ENCODE assay signal across 19 mouse cellular contexts in the genomic region with DNA sequence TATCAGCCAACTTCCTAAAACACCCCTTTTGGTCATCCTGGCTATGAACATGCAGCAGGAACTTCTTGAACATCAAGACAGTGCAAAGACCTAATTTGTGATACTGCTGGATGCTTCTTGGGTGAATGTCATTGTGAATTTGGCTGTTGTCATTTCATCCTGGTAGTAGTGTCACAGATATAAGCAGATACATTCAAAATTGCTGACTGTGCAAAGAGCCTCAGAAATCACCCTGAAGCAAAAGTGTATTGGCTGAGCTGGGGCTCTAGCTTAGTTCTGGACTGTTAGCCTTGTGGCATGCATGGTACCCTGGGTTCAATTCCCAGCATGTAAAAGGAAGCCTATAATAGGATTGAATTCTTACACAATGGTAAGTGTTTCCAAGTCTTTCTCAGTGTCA.
DNase-seq lines count a peak whose midpoint lies in the region; TF ChIP-seq lines count a peak whose summit lies in the region.
"Had no signal": no experiment of that assay in that cellular context is flagged by ENCODE, and none has a peak within 500 bp of the region (broad histone marks: within the 10 kb centered on the region; RNA-seq: fewer than 3 reads in every experiment).

No protein-coding gene starts in this region.

- dilution Hi-C loops in CH12.LX (cut with MboI; ENCODE audit: extremely low pct_ligation_motif_present, extremely low pct_unique_long_range_greater_than_20kb, low sequenced_read_pairs), result no loop called here

- no peaks in the 10 kb centered on the region for H3K4me1 ChIP-seq in CH12.LX (ENCODE audit: control insufficient read depth in 1 of 2, insufficient read depth in 2 of 2)
- H3K4me1 ChIP-seq in ES-E14 (ENCODE audit: control insufficient read depth in 2 of 2, insufficient read depth in 2 of 2, low read length in 2 of 2, poor library complexity in 1 of 2), result no peaks in the 10 kb centered on the region

- no peak for TF ChIP-seq RAD21 in CH12.LX (IDR thresholded peaks at IDR 0.05; ENCODE audit: low read depth, low read length)

- no peak for TF ChIP-seq CTCF in CH12.LX (conservative IDR thresholded peaks at IDR 0.05 in 1 of 2, IDR thresholded peaks at IDR 0.05 in 1 of 2; ENCODE audit: low read depth in 2 of 2, low read length in 2 of 2)

- no peak for TF ChIP-seq POLR2A in CH12.LX (IDR thresholded peaks at IDR 0.05; ENCODE audit: low read depth, low read length)

- H3K27me3 ChIP-seq in CH12.LX (replicated peaks), result no peaks in the 10 kb centered on the region

- H3K4me2 ChIP-seq in CH12.LX (ENCODE audit: insufficient read depth, low read depth, poor library complexity, severe bottlenecking), result no peak overlapping the region

- TF ChIP-seq EP300 in CH12.LX (IDR thresholded peaks at IDR 0.05; ENCODE audit: low read length), result no peak

- H3K79me2 ChIP-seq in CH12.LX (replicated peaks; ENCODE audit: control insufficient read depth, extremely low read depth, insufficient read depth, poor library complexity, severe bottlenecking), result no peaks in the 10 kb centered on the region

- H3K27ac ChIP-seq in CH12.LX (ENCODE audit: insufficient read depth, low read depth) (no peak overlapping the region), ES-E14 (ENCODE audit: insufficient read depth, low read depth, low read length, poor library complexity, severe bottlenecking) (no peak overlapping the region)

- H3K9me3 ChIP-seq in CH12.LX (replicated peaks; ENCODE audit: low read length) (no peaks in the 10 kb centered on the region), ES-E14 (ENCODE audit: control insufficient read depth, insufficient read depth, low read depth, low read length) (no peaks in the 10 kb centered on the region)

- H3K36me3 ChIP-seq in CH12.LX (replicated peaks in 1 of 2; ENCODE audit: control insufficient read depth in 1 of 2, insufficient read depth in 1 of 2, low read length in 1 of 2) (no peaks in the 10 kb centered on the region), ES-E14 (ENCODE audit: control insufficient read depth, insufficient read depth, low read length, poor library complexity, severe bottlenecking) (no peaks in the 10 kb centered on the region)
- H3K36me3 ChIP-seq: G1E had no signal

- H3K9ac ChIP-seq in CH12.LX (ENCODE audit: insufficient read depth, low read depth), result no peak overlapping the region
- H3K9ac ChIP-seq in ES-E14 (ENCODE audit: insufficient read depth, low read depth, low read length, poor library complexity, severe bottlenecking), result no peak overlapping the region

- in situ Hi-C loops in CH12.LX (cut with MboI; ENCODE audit: low pct_ligation_motif_present, low pct_unique_long_range_greater_than_20kb, low sequenced_read_pairs), result loop anchor here (25.0 kb wide), 1 partner anchor 600 kb away; a partner anchor contains a TSS
- in situ Hi-C loops in ES-E14 (cut with MboI; ENCODE audit: low sequenced_read_pairs in 2 of 2, unreplicated experiment in 2 of 2), result no loop called here

- DNase-seq in embryo, embryonic 10.5 days (ENCODE audit: low spot score), result peak; percentile 3
- DNase-seq in embryo, embryonic 9.5 days (ENCODE audit: extremely low spot score), result no peak
- DNase-seq in CH12.LX (ENCODE audit: extremely low read depth), result no peak
- DNase-seq in ES-E14 (ENCODE audit: low read depth, low spot score), result no peak
- DNase-seq in kidney, adult 11 months, result no peak
- no peak for DNase-seq in right cerebral cortex, postnatal 36 days (ENCODE audit: low spot score in 2 of 2)
- DNase-seq: adrenal gland, adult 2 months; adrenal gland, adult 8-10 months; adrenal gland, postnatal 10 days; adrenal gland, postnatal 14 days; adrenal gland, postnatal 25 days; adrenal gland, postnatal 36 days; B cell, adult 2 months; cerebellum, adult 11 months; cerebellum, adult 11-12 months; cerebellum, adult 18-20 months; cerebellum, adult 2 months; cerebellum, adult 8-10 months had no signal

- H3K4me3 ChIP-seq in CH12.LX (replicated peaks in 1 of 3; ENCODE audit: low read depth in 2 of 3, low read length in 2 of 3, poor library complexity in 1 of 3), result no peak overlapping the region
- H3K4me3 ChIP-seq in ES-E14 (ENCODE audit: insufficient read depth in 1 of 2, low read depth in 1 of 2, low read length in 2 of 2, poor library complexity in 1 of 2, severe bottlenecking in 1 of 2), result no peak overlapping the region

TF ChIP-seq in CH12.LX, 34 proteins besides CTCF, POLR2A, EP300 and RAD21:
- TF ChIP-seq TBP (conservative IDR thresholded peaks at IDR 0.05; ENCODE audit: low read depth, low read length) (no peak), MAFK (IDR thresholded peaks at IDR 0.05; ENCODE audit: insufficient replicate concordance, low read length) (peak; percentile 82)

TF ChIP-seq in ES-E14, 5 proteins besides CTCF, POLR2A, EP300 and RAD21:
- TF ChIP-seq CHD2 (IDR thresholded peaks at IDR 0.05; ENCODE audit: low read depth, low read length) (no peak), MAFK (IDR thresholded peaks at IDR 0.05; ENCODE audit: insufficient read depth, low read depth, low read length) (peak; percentile 67)
